Mouse (Mus musculus) liver, postnatal 0 days (tissue): ENCODE measurements around the gene Cblc. TPM values are rescaled to one million over a fixed set of nuclear protein-coding genes. Genes with fewer than 3 reads are reported as not detected.

Experiments
- ATAC-seq: fragments of 200-750 bp; cut with Nextera tagmentation; 2 replicates; pipeline ENCODE4 v1.8.0; 2017; ENCODE audit warnings: mild to moderate bottlenecking, moderate library complexity
- DNase-seq: peaks from one replicate; pipeline ENCODE4 v3.0.0-alpha.2; 2016
- H3K27ac ChIP-seq: fragments of 300-500 bp; sonication (generic); 2 replicates; pipeline ENCODE4 v1.5.1; 2014; ENCODE audit warnings: antibody characterized with exemption, moderate library complexity, mild to moderate bottlenecking, low read depth
- H3K27me3 ChIP-seq: fragments of 300-500 bp; sonication (generic); 2 replicates; pipeline ENCODE4 v1.6.1; 2014; ENCODE audit warnings: low read length, control low read depth, mixed read lengths; ENCODE audit not compliant: insufficient read depth
- H3K36me3 ChIP-seq: fragments of 300-500 bp; sonication (generic); replicated peaks from 2 replicates; pipeline ENCODE4 v1.6.1; 2014; ENCODE audit warnings: mild to moderate bottlenecking, control low read depth, low read length, moderate library complexity, mixed read lengths; ENCODE audit not compliant: insufficient read depth
- H3K4me1 ChIP-seq: fragments of 300-500 bp; sonication (generic); 2 replicates; pipeline ENCODE4 v1.6.1; 2014; ENCODE audit warnings: antibody characterized with exemption, mild to moderate bottlenecking, control low read depth; ENCODE audit not compliant: insufficient read depth
- H3K4me2 ChIP-seq: fragments of 300-500 bp; sonication (generic); 2 replicates; pipeline ENCODE4 v1.6.1; 2014; ENCODE audit warnings: low read depth, mild to moderate bottlenecking, low read length, moderate library complexity, mixed read lengths
- H3K4me3 ChIP-seq: fragments of 300-500 bp; sonication (generic); 2 replicates; pipeline ENCODE4 v1.5.1; 2014; ENCODE audit warnings: low read depth, low read length
- H3K9ac ChIP-seq: fragments of 300-500 bp; sonication (generic); replicated peaks from 2 replicates; pipeline ENCODE4 v1.6.1; 2014; ENCODE audit warnings: mild to moderate bottlenecking, moderate library complexity
- H3K9me3 ChIP-seq: fragments of 300-500 bp; sonication (generic); 2 replicates; pipeline ENCODE4 v1.6.1; 2016; ENCODE audit warnings: mild to moderate bottlenecking, control low read depth, low read length, mixed read lengths
- CTCF ChIP-seq: sonication (generic); IDR thresholded peaks from 2 replicates; pipeline ENCODE4 v1.5.1; 2016; ENCODE audit warnings: antibody characterized with exemption, low read depth
- EP300 ChIP-seq: IDR thresholded peaks from 2 replicates; pipeline ENCODE4 v1.6.1; 2016; ENCODE audit warnings: antibody characterized with exemption, low read depth, mild to moderate bottlenecking
- WGBS: fragments of 180-500 bp; shearing (Covaris S2); extraction: QIAGEN DNeasy Blood & Tissue Kit; methylation state at CpG from one replicate; pipeline ENCODE4 v1.1.7; 2014; ENCODE audit not compliant: insufficient replicate concordance; 5-methylcytosine and 5-hydroxymethylcytosine counted together
- polyA plus RNA-seq: library from polyadenylated mRNA; unstranded; fragments of >200 nt; fragmentation: Nextera tagmentation; extraction: Ambion mirVana; gene quantifications from 2 replicates; pipeline ENCODE4 v1.2.1, GENCODE M21; 2015

The Cblc gene
- polyA plus RNA-seq, 1 experiment from 2014 or later: 9.6 TPM

DNA sequence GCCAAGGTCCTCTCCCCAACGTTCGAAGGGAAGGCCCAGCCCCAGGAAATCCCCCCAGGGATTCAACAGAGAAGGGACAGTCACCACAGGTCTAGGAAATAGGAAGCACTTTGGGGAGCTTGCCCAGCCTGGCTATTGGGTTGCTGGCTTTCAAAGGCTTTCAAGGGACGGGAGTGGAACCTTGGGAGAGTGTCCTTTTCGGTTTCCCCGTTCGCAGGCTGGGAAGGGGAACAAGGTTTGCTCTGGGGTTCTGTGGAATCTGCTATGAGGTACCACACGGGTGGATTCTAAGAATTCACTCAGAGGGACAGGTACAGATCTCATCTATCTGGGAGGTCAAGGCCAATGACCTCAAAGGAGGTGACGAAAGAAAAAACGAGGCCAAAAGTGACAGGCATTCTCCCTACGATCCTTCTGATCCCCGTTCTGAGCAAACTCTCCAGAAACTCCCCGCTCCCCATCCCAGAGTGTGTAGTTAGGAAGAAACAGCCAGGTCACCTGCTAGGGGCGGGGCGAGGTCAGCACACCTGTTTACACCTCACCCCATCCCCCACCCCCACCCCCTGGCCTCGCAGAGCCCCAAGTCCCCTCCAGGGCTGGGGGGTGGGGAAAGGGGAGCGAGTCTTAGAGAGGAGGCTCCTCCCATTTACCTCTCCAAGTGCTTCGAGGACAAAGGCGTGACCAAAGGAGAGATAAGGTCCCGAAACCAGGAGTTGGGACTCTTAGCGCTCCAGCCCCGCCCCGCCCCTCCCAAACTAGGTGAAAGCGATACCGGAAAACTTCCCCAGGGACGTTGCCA is 49.0 kb downstream of the Cblc start:
- peak overlapping the region; percentile 61 for H3K4me3 ChIP-seq
- peaks cover 46% of the 10 kb centered on the region for H3K4me1 ChIP-seq
- ATAC-seq (no peak), DNase-seq (peak; percentile 61)
- H3K4me2 ChIP-seq: peak overlapping the region; percentile 90
- TF ChIP-seq CTCF (no peak), EP300 (no peak)
- peak overlapping the region; percentile 70 for H3K9ac ChIP-seq
- no peaks in the 10 kb centered on the region for H3K9me3 ChIP-seq
- H3K27ac ChIP-seq: peak overlapping the region; percentile 72
- H3K27me3 ChIP-seq: no peaks in the 10 kb centered on the region
- WGBS: 10% methylated on average over 25 of the region's 25 CpGs
- peaks cover 3% of the 10 kb centered on the region for H3K36me3 ChIP-seq

GRCm38 (mm10) chr7:19746426-19747201 is 50.0 kb downstream of the Cblc start:
- H3K9ac ChIP-seq: no peak overlapping the region
- peaks cover 50% of the 10 kb centered on the region for H3K4me1 ChIP-seq
- H3K4me2 ChIP-seq: peak overlapping the region; percentile 90
- no peaks in the 10 kb centered on the region for H3K9me3 ChIP-seq
- TF ChIP-seq CTCF (no peak), EP300 (no peak)
- H3K36me3 ChIP-seq: peaks cover 3% of the 10 kb centered on the region
- 46% methylated on average over 6 of the region's 6 CpGs for WGBS
- DNase-seq (peak; percentile 34), ATAC-seq (no peak)
- peak overlapping the region; percentile 61; the same call in 1 of the 2 replicates for H3K4me3 ChIP-seq
- no peaks in the 10 kb centered on the region for H3K27me3 ChIP-seq
- H3K27ac ChIP-seq: peak overlapping the region; percentile 72; the same call in 1 of the 2 replicates

DNA sequence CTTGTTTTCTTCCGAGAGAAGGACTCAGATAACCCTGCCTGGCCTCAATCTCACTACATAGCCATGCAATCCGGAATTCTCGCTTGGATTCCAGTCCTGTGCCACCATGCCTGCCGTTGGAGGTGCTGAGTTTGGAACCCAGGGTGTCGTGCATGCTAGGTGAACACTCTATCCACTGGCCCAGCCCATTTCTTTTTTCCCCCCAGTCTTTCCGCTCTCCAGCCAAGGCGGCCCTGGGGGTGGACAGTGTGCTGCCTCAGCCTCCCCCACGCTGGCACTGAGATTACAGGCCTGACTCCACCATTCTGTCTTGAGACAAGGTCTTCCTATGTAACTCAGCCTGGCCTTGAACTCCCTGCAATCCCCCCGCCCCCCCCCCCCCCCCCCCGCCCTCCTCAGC is 50.6 kb downstream of the Cblc start:
- Histone ChIP-seq H3K9me3 (no peaks in the 10 kb centered on the region), H3K27me3 (no peaks in the 10 kb centered on the region), H3K27ac (no peak overlapping the region), H3K4me1 (peaks cover 52% of the 10 kb centered on the region), H3K9ac (no peak overlapping the region), H3K4me3 (no peak overlapping the region), H3K4me2 (no peak overlapping the region), H3K36me3 (peaks cover 3% of the 10 kb centered on the region)
- ATAC-seq (no peak), DNase-seq (no peak)
- WGBS: 70% methylated on average over 9 of the region's 10 CpGs
- TF ChIP-seq EP300: no peak
- no peak for TF ChIP-seq CTCF

DNA sequence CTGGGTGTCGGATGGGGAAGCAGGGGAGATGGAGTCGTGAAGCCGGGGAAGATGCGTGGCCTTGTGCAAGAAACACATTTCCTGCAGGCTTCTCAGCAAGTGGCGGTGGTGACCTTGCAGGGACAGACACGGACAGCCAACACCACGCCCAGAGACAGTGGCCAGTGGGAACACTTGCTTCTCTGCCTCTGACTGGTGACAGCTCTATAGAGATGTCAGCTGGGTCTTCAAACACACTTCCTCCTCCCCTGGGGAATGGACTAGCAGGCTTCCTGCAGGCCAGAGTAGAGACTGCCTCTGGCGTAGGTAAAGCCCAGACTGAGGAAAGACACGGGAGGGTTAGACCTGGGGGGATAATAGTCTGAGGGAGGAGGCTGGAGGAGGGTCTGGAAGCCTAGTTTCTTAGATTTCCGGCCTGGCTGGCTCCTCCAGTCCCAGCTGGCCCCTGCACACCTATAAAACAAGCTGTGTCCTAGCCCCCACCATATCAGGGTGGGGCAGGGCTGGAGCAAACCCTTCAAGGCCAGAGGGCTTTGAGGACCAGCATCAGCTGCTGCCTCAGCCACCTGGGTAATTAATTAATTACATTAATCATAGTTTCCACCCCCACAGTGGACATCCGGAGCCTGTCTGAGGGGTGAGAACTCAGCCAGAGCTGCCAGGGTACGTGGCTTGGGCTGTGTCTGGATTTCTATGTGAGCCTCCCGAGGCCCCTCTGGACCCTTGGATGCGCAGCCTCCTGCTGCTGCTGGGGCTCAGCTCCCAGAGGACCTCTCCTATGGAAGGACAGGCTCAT is 51.8 kb downstream of the Cblc start:
- Histone ChIP-seq H3K4me1 (peaks cover 45% of the 10 kb centered on the region), H3K4me2 (no peak overlapping the region), H3K36me3 (peaks cover 3% of the 10 kb centered on the region), H3K27me3 (no peaks in the 10 kb centered on the region), H3K9ac (0 out of 2 replicates have a peak overlapping the region, but pooled peaks have one; percentile 16), H3K27ac (no peak overlapping the region; the same call in 1 of the 2 replicates), H3K9me3 (no peaks in the 10 kb centered on the region), H3K4me3 (no peak overlapping the region)
- TF ChIP-seq EP300 (no peak), CTCF (no peak)
- DNase-seq: peak; percentile 40
- no peak for ATAC-seq
- 50% methylated on average over 14 of the region's 14 CpGs for WGBS

DNA sequence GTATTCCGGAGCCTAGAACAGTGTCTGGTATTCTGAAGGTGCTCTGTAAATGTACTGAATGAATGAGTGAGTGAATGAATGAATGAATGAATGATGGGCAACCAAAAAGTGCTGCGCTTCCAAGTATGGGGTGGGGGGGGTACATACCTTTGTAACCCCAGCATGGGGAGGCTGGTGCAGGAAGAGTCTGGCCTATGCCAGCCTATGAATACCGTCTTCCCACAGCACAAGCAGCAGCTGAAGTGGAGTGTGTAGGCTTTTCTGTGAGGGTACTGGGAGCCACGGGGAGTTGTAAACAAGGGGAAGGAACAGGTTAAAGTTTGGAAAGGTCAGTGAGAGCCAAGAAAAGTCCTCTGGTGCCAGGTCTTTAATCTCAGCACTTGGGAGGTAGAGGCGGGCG is 52.8 kb downstream of the Cblc start:
- Histone ChIP-seq H3K36me3 (peaks cover 3% of the 10 kb centered on the region), H3K4me1 (peaks cover 37% of the 10 kb centered on the region), H3K4me2 (no peak overlapping the region), H3K27me3 (no peaks in the 10 kb centered on the region), H3K27ac (no peak overlapping the region), H3K9ac (no peak overlapping the region), H3K4me3 (no peak overlapping the region), H3K9me3 (no peaks in the 10 kb centered on the region)
- no peak for ATAC-seq
- TF ChIP-seq CTCF (no peak), EP300 (no peak)
- 72% methylated on average over 6 of the region's 6 CpGs for WGBS
- no peak for DNase-seq
